In genomic region chr1:25132150-25132824, GRCm38 (mm10) we compare ENCODE assay signal across 28 mouse cellular contexts.
A peak's percentile ranks its signal among the peaks of the same experiment; 100 is the strongest.
DNase-seq lines count a peak whose midpoint lies in the region; ATAC-seq and TF ChIP-seq lines count a peak whose summit lies in the region.
"Had no signal": no experiment of that assay in that cellular context is flagged by ENCODE, and none has a peak within 500 bp of the region (broad histone marks: within the 10 kb centered on the region; RNA-seq: fewer than 3 reads in every experiment).

No protein-coding gene starts in this region.

- H3K27me3 ChIP-seq in forebrain, embryonic 13.5 days: no peaks in the 10 kb centered on the region
- no peaks in the 10 kb centered on the region for H3K27me3 ChIP-seq in forebrain, embryonic 14.5 days (replicated peaks; ENCODE audit: control insufficient read depth, insufficient read depth, low read length)
- H3K27me3 ChIP-seq in intestine, embryonic 15.5 days (replicated peaks): no peaks in the 10 kb centered on the region

- no peak overlapping the region for H3K4me3 ChIP-seq in forebrain, embryonic 13.5 days
- no peak overlapping the region for H3K4me3 ChIP-seq in forebrain, embryonic 14.5 days (ENCODE audit: low read depth, low read length)
- H3K4me3 ChIP-seq in layer of hippocampus, adult 2 months: no peak overlapping the region
- no peak overlapping the region for H3K4me3 ChIP-seq in intestine, embryonic 15.5 days (replicated peaks)
- H3K4me3 ChIP-seq: gastrocnemius, adult 2 months had no signal

- H3K9ac ChIP-seq in forebrain, embryonic 13.5 days: no peak overlapping the region
- no peak overlapping the region for H3K9ac ChIP-seq in forebrain, embryonic 14.5 days (ENCODE audit: low read length)
- no peak overlapping the region for H3K9ac ChIP-seq in intestine, embryonic 15.5 days
- H3K9ac ChIP-seq: liver, embryonic 14.5 days had no signal

- no peak for DNase-seq in forebrain, embryonic 14.5 days (ENCODE audit: low spot score)
- no peak for DNase-seq in layer of hippocampus, adult 2 months (ENCODE audit: low spot score in 2 of 2)
- no peak for DNase-seq in layer of hippocampus, adult 8-10 months (ENCODE audit: low spot score in 2 of 2)
- peak; percentile 27 for DNase-seq in retina, postnatal 1 day
- no peak for DNase-seq in retina, embryonic 14.5 days (ENCODE audit: low spot score)
- no peak for DNase-seq in left cerebral cortex, postnatal 25 days (ENCODE audit: low spot score in 2 of 2)
- DNase-seq: adrenal gland, postnatal 10 days; cerebellum, adult 11 months; cerebellum, adult 9-10 months; cerebellum, postnatal 36 days; gastrocnemius, adult 2 months; gastrocnemius, postnatal 36 days; heart, adult 18-20 months; heart, postnatal 4 days; kidney, adult 2 months; kidney, postnatal 36 days; layer of hippocampus, postnatal 36 days; liver; lung, adult 2 months; lung, postnatal 10 days; right cerebral cortex, postnatal 14 days; thymus, postnatal 14 days had no signal

- ATAC-seq in forebrain, embryonic 13.5 days: 0 out of 2 replicates have a peak, but pooled peaks have one; percentile 57
- no peak for ATAC-seq in forebrain, embryonic 14.5 days
- no peak for ATAC-seq in intestine, embryonic 15.5 days
- ATAC-seq: Patski had no signal

- no peak for TF ChIP-seq CTCF in layer of hippocampus, adult 2 months (conservative IDR thresholded peaks at IDR 0.05)

- no peaks in the 10 kb centered on the region for H3K36me3 ChIP-seq in forebrain, embryonic 13.5 days (ENCODE audit: poor library complexity, severe bottlenecking)
- H3K36me3 ChIP-seq in forebrain, embryonic 14.5 days (ENCODE audit: control insufficient read depth, insufficient read depth, low read length): no peaks in the 10 kb centered on the region
- H3K36me3 ChIP-seq in intestine, embryonic 15.5 days: no peaks in the 10 kb centered on the region

- no peak overlapping the region for H3K4me2 ChIP-seq in forebrain, embryonic 13.5 days
- H3K4me2 ChIP-seq in forebrain, embryonic 14.5 days (ENCODE audit: low read length): no peak overlapping the region
- H3K4me2 ChIP-seq in intestine, embryonic 15.5 days (replicated peaks): no peak overlapping the region
- H3K4me2 ChIP-seq: heart, embryonic 11.5 days had no signal

- 28% methylated on average over 4 of the region's 4 CpGs for WGBS in forebrain, embryonic 13.5 days
- WGBS in forebrain, embryonic 14.5 days: 20% methylated on average over 4 of the region's 4 CpGs
- WGBS in intestine, embryonic 15.5 days: 69% methylated on average over 4 of the region's 4 CpGs

- H3K4me1 ChIP-seq in forebrain, embryonic 13.5 days: no peaks in the 10 kb centered on the region
- no peaks in the 10 kb centered on the region for H3K4me1 ChIP-seq in forebrain, embryonic 14.5 days (ENCODE audit: control insufficient read depth, insufficient read depth, low read length)
- H3K4me1 ChIP-seq in intestine, embryonic 15.5 days (replicated peaks): no peaks in the 10 kb centered on the region

- no peaks in the 10 kb centered on the region for H3K9me3 ChIP-seq in forebrain, embryonic 13.5 days (replicated peaks)
- H3K9me3 ChIP-seq in forebrain, embryonic 14.5 days (replicated peaks; ENCODE audit: control insufficient read depth, low read length): no peaks in the 10 kb centered on the region
- H3K9me3 ChIP-seq in intestine, embryonic 15.5 days: no peaks in the 10 kb centered on the region

- H3K27ac ChIP-seq in forebrain, embryonic 13.5 days: no peak overlapping the region
- no peak overlapping the region for H3K27ac ChIP-seq in forebrain, embryonic 14.5 days (ENCODE audit: low read depth, low read length)
- peak overlapping the region; percentile 19; the same call in 1 of the 2 replicates for H3K27ac ChIP-seq in layer of hippocampus, adult 2 months
- no peak overlapping the region for H3K27ac ChIP-seq in intestine, embryonic 15.5 days
- H3K27ac ChIP-seq: gastrocnemius, adult 2 months; liver, embryonic 14.5 days; macrophage had no signal

- intact Hi-C loops in left cerebral cortex, postnatal 25 days (cut with DNase I): no loop called here
